Mouse (Mus musculus) hindbrain, embryonic 11.5 days (tissue): ENCODE results near the gene Rnf2. TPM values are rescaled to one million over a fixed set of nuclear protein-coding genes. Genes with fewer than 3 reads are reported as not detected.

Experiments used
- ATAC-seq: fragments of 200-750 bp; cut with Nextera tagmentation; 2 replicates; pipeline ENCODE4 v1.8.0; 2017; ENCODE audit warnings: mild to moderate bottlenecking, moderate TSS enrichment, moderate library complexity; ENCODE audit not compliant: low FRiP score
- DNase-seq: peaks from one replicate; pipeline ENCODE4 v3.0.0-alpha.2; 2015; ENCODE audit warnings: low spot score
- H3K27ac ChIP-seq: fragments of 300-500 bp; sonication (generic); 2 replicates; pipeline ENCODE4 v1.5.1; 2014; ENCODE audit warnings: mild to moderate bottlenecking, low read depth, low read length
- H3K27me3 ChIP-seq: fragments of 300-500 bp; sonication (generic); 2 replicates; pipeline ENCODE4 v1.6.1; 2014; ENCODE audit warnings: mild to moderate bottlenecking, low read length, moderate library complexity, mixed read lengths; ENCODE audit not compliant: control insufficient read depth, insufficient read depth
- H3K36me3 ChIP-seq: fragments of 300-500 bp; sonication (generic); 2 replicates; pipeline ENCODE4 v1.6.1; 2014; ENCODE audit warnings: mild to moderate bottlenecking, low read length, moderate library complexity, mixed read lengths; ENCODE audit not compliant: control insufficient read depth, insufficient read depth
- H3K4me1 ChIP-seq: fragments of 300-500 bp; sonication (generic); replicated peaks from 2 replicates; pipeline ENCODE4 v1.6.1; 2014; ENCODE audit warnings: low read length, mixed read lengths; ENCODE audit not compliant: control insufficient read depth, insufficient read depth
- H3K4me2 ChIP-seq: fragments of 300-500 bp; sonication (generic); replicated peaks from 2 replicates; pipeline ENCODE4 v1.6.1; 2014; ENCODE audit warnings: mild to moderate bottlenecking, low read depth, low read length
- H3K4me3 ChIP-seq: fragments of 300-500 bp; sonication (generic); 2 replicates; pipeline ENCODE4 v1.5.1; 2014; ENCODE audit warnings: low read depth, low read length
- H3K9ac ChIP-seq: fragments of 300-500 bp; sonication (generic); 2 replicates; pipeline ENCODE4 v1.6.1; 2014; ENCODE audit warnings: low read depth, low read length
- H3K9me3 ChIP-seq: fragments of 300-500 bp; sonication (generic); 2 replicates; pipeline ENCODE4 v1.6.1; 2016; ENCODE audit warnings: low read length; ENCODE audit not compliant: control insufficient read depth
- WGBS: fragments of 180-500 bp; shearing (Covaris S2); extraction: QIAGEN DNeasy Blood & Tissue Kit; methylation state at CpG from one replicate; pipeline ENCODE4 v1.1.7; 2014; 5-methylcytosine and 5-hydroxymethylcytosine counted together
- polyA plus RNA-seq: library from polyadenylated mRNA; unstranded; fragments of >200 nt; fragmentation: Nextera tagmentation; extraction: Ambion mirVana; gene quantifications from 2 replicates; pipeline ENCODE4 v1.2.1, GENCODE M21; 2014

Gene Rnf2
- 149 and 160 TPM in 2 replicates for polyA plus RNA-seq

- DNase-seq (peak; percentile 97), ATAC-seq (peak; percentile 97)
- Histone ChIP-seq H3K9ac (peak within 1 kb of the TSS; percentile 97), H3K4me3 (peak within 1 kb of the TSS; percentile 97), H3K9me3 (no peaks in the 10 kb centered on the region), H3K4me2 (peak within 1 kb of the TSS; percentile 48), H3K27me3 (no peaks in the 10 kb centered on the region), H3K4me1 (no peaks in the 10 kb centered on the region), H3K36me3 (no peaks in the 10 kb centered on the region), H3K27ac (peak within 1 kb of the TSS; percentile 96)
- WGBS: under 1% methylated on average over 52 of the region's 90 CpGs
These were observed at the start of gene Rnf2 for GRCm38 (mm10) chr1:151500531-151501361. Rnf2 (minus strand) TSS chr1:151500955.

DNA sequence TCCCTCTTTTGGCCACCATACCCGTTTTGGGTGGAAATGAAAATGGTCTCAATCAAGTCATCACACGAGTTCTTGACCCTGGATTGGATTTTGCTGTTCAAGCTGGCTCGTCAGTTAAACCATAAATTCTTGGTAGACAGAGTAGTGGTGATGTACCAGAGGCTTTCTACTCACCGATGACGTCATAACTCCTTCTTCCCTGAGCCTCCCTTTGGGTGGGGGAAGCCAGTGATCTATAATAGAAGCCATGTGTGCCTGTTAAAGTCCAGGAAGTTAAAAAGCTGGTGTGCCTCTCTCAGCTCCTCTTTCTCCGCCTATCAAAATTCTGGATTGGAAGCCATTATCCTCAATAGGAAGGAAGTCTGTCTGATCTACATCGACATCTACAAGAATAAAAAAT lies 49.0 kb upstream of the Rnf2 start:
- Histone ChIP-seq H3K27me3 (no peaks in the 10 kb centered on the region), H3K4me3 (no peak overlapping the region), H3K9me3 (no peaks in the 10 kb centered on the region), H3K4me2 (no peak overlapping the region), H3K27ac (no peak overlapping the region), H3K4me1 (no peaks in the 10 kb centered on the region), H3K36me3 (no peaks in the 10 kb centered on the region), H3K9ac (no peak overlapping the region)
- no peak for DNase-seq
- 79% methylated on average over 7 of the region's 7 CpGs for WGBS
- ATAC-seq: no peak

GRCm38 (mm10) chr1:151548896-151549610 lies 48.3 kb upstream of the Rnf2 start:
- Histone ChIP-seq H3K4me2 (no peak overlapping the region), H3K4me1 (no peaks in the 10 kb centered on the region), H3K36me3 (no peaks in the 10 kb centered on the region), H3K4me3 (no peak overlapping the region), H3K9me3 (no peaks in the 10 kb centered on the region), H3K27me3 (no peaks in the 10 kb centered on the region), H3K9ac (no peak overlapping the region), H3K27ac (no peak overlapping the region)
- ATAC-seq (no peak), DNase-seq (no peak)
- WGBS: 81% methylated on average over 8 of the region's 8 CpGs

GRCm38 (mm10) chr1:151545571-151545970 lies 44.8 kb upstream of the Rnf2 start:
- no peak for DNase-seq
- Histone ChIP-seq H3K27me3 (no peaks in the 10 kb centered on the region), H3K27ac (no peak overlapping the region), H3K9me3 (no peaks in the 10 kb centered on the region), H3K9ac (no peak overlapping the region), H3K4me1 (no peaks in the 10 kb centered on the region), H3K4me3 (no peak overlapping the region), H3K4me2 (no peak overlapping the region), H3K36me3 (no peaks in the 10 kb centered on the region)
- ATAC-seq: no peak
- WGBS: 84% methylated on average over 7 of the region's 7 CpGs

DNA sequence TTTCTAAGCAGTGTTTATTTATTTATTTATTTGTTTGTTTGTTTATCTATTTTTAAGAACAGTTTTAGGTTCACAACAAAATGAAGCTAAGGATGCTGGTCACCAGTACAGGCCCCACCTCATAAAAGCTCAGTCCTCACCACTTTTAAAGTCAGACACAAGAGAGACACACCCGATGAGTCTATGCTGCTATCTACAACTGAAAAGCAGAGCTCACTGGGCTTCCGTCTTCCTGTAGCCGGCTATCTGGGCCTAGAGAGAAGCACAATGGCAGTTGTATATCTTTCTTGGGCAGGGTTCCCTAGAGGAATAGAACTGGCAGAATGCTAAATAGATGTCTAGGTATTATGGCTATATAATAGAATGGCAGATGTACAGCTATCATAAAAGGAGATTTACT lies 43.8 kb upstream of the Rnf2 start:
- no peak overlapping the region for H3K27ac ChIP-seq
- no peaks in the 10 kb centered on the region for H3K27me3 ChIP-seq
- H3K9ac ChIP-seq: no peak overlapping the region
- ATAC-seq: no peak
- no peaks in the 10 kb centered on the region for H3K9me3 ChIP-seq
- H3K4me2 ChIP-seq: no peak overlapping the region
- 90% methylated on average over 3 of the region's 3 CpGs for WGBS
- no peak overlapping the region for H3K4me3 ChIP-seq
- no peaks in the 10 kb centered on the region for H3K4me1 ChIP-seq
- no peaks in the 10 kb centered on the region for H3K36me3 ChIP-seq
- DNase-seq: no peak

GRCm38 (mm10) chr1:151543796-151544477 lies 43.2 kb upstream of the Rnf2 start:
- WGBS: 78% methylated on average over 6 of the region's 6 CpGs
- no peak for DNase-seq

GRCm38 (mm10) chr1:151526701-151527100 lies 25.9 kb upstream of the Rnf2 start:
- 77% methylated on average over 3 of the region's 3 CpGs for WGBS
- no peaks in the 10 kb centered on the region for H3K36me3 ChIP-seq
- H3K4me1 ChIP-seq: no peaks in the 10 kb centered on the region
- H3K9me3 ChIP-seq: no peaks in the 10 kb centered on the region
- no peaks in the 10 kb centered on the region for H3K27me3 ChIP-seq
- DNase-seq: no peak
- no peak overlapping the region for H3K27ac ChIP-seq
- H3K4me3 ChIP-seq: no peak overlapping the region
- H3K9ac ChIP-seq: no peak overlapping the region
- no peak overlapping the region for H3K4me2 ChIP-seq
- ATAC-seq: no peak

More at GRCm38 (mm10) chr1:151543796-151544477, 43.2 kb upstream of the Rnf2 start:
- H3K4me1 ChIP-seq: no peaks in the 10 kb centered on the region
- H3K4me3 ChIP-seq: no peak overlapping the region
- no peaks in the 10 kb centered on the region for H3K27me3 ChIP-seq
- no peak overlapping the region for H3K27ac ChIP-seq
- ATAC-seq: no peak
- no peak overlapping the region for H3K4me2 ChIP-seq
- H3K9ac ChIP-seq: no peak overlapping the region
- no peaks in the 10 kb centered on the region for H3K9me3 ChIP-seq
- no peaks in the 10 kb centered on the region for H3K36me3 ChIP-seq

GRCm38 (mm10) chr1:151517571-151518250 lies 17.0 kb upstream of the Rnf2 start:
- ATAC-seq (no peak), DNase-seq (no peak)
- H3K27ac ChIP-seq: no peak overlapping the region
- H3K9ac ChIP-seq: no peak overlapping the region
- no peaks in the 10 kb centered on the region for H3K36me3 ChIP-seq
- no peaks in the 10 kb centered on the region for H3K4me1 ChIP-seq
- H3K4me3 ChIP-seq: no peak overlapping the region
- no peak overlapping the region for H3K4me2 ChIP-seq
- WGBS: 75% methylated on average over 14 of the region's 15 CpGs
- no peaks in the 10 kb centered on the region for H3K9me3 ChIP-seq
- H3K27me3 ChIP-seq: no peaks in the 10 kb centered on the region
